Mouse (Mus musculus) spleen, postnatal 10 days (tissue): ENCODE results near the gene Dennd2c.
A peak's percentile ranks its signal among the peaks of the same experiment; 100 is the strongest.

Experiments
- DNase-seq, 2 experiments: peaks; one replicate each; pipeline ENCODE4 v3.0.0; 2021 to 2022; ENCODE audit warnings: low spot score in 2 of 2

Dennd2c gene

DNA sequence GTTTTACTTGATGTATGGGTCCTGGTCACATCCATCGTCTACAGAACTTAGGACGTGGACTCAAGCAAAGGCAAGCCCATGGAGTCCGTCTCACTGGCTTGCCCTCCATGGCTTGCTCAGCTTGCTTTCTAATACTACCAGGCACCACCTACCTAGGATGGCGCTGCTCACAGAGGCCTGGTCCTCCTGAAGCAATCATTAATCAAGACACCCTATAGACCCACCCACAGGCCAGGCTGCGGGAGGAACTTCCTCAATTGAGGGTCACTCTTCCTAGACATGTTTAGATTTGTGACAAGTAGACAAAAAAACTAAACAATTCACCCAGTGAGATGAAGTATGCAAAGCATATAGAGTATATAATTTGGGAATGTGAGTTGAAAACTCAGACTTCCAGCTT lies 9.8 kb downstream of the Dennd2c start:
- DNase-seq, result no peak

GRCm38 (mm10) chr3:103123636-103124035 lies 21.2 kb downstream of the Dennd2c start:
- no peak for DNase-seq

DNA sequence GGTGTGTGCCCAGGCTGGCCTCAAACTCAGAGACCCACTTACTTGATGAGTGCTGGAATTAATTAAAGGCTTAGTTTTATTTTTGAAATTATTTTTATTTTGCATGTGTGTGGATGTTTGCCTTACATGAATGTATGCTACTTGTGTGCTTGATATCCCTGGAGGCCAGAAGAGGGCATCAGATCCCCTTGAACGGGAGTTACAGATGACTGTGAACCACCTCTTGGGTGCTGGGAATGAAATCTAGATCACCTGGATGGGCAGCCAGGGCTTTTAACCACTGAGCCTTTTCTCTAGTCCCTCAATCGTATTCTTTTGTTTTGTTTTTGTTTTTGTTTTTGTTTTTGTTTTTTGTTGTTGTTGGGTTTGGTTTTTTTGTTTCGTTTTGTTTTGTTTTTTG lies 23.7 kb downstream of the Dennd2c start:
- no peak for DNase-seq

- no peak for DNase-seq
Measured at GRCm38 (mm10) chr3:103127177-103127576, 24.8 kb downstream of the Dennd2c start.

- DNase-seq, result no peak
Measured at GRCm38 (mm10) chr3:103127721-103128120, 25.3 kb downstream of the Dennd2c start.

DNA sequence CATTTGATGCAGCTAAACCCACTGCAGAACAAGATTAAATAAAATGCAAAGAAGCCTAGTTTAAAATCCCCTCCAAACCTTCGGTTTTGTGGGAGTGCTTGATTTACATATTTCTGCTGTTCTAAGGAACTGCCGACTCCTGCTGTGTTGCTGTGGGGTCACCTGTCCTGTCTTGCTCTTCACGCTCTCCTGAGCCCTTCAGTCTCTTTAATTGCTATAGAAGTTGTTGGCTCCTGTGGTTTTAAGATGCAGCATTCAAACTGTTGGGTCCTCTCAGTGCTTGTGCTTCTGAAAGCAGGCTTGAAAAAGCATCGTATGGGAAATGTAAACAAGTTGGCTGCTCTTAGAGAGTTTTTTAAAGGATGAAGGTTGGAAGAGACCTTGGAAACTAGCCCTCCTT lies 25.8 kb downstream of the Dennd2c start:
- DNase-seq, result peak in 1 of 2 experiments; percentile 23

DNA sequence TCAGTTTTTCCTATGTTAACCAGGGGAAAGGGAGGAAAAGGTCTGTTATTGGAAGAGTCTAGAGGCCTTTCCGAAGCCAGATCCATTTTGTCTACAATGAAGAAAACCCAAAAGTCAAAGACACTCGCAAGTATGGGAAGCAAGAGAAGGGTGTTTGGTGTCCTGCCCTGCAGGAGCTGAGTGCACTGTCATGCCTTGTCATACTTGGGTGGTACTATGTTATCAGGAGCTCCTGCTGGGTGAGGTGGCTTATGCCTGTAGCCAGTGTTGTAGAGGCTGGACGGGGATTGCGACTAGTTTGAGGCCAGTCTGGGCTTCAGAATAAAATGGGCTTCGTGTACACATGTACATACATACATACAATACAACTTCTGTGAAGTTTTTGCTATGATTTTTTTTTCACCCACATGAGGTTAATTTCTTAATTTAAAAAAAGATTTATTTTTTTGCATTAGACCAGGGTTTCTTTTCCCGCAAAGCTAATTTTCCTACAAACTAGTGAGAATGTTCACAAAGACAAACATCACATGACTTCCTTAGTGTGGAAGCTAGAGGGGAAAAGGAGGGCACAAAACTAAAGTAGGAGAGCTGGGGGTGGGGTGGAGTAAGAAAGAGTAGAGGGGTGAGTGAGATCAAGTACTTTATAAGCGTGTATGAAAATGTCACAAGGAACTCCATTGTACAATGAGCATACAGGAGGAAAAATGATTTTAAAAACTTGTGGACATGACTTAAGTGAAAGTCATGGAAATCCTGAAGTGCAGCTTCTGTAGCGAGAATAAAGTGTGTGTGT lies 27.2 kb downstream of the Dennd2c start:
- peak; percentile 54 to 81 for DNase-seq

GRCm38 (mm10) chr3:103130236-103130751 lies 27.9 kb downstream of the Dennd2c start:
- peak; percentile 51 to 58 for DNase-seq

DNA sequence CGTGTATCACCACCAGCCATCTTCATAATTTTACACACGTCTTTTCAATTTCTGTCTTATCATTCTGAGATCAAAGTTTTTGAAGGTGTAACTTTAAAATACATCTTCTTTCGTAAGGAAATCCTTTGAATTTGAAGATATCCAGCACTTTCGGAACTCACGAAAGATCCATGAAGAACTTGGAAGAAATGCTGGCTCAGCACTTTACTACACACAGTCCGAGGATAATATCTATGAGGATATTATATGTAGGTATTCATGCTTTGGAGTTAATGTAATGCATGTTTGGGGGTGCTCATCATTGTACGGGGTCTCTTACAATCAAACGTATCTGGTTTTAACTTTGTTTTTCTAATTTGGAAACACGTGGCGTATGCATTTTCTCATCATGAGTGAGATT lies 30.7 kb downstream of the Dennd2c start:
- DNase-seq, result no peak

GRCm38 (mm10) chr3:103136414-103137077 lies 34.1 kb downstream of the Dennd2c start:
- DNase-seq, result no peak

DNA sequence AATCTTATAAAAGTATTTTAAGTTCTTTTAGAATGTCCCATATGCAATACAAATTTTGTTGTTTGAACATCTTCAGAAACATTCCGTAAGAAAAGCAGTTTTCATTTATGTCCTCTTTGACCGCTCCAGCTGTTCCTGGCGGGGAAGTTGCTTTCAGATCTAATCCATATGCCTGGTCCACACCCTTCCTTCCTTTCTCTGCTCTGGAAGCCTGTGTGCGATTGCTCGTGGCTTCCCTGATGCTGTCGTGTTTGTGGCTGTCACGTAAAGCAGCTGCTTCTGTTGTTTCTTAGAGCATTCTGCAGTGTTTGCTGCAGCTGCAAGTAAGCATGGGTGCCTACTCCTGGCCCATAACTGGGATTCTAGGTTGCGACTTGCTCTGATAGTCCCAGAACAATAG lies 36.6 kb downstream of the Dennd2c start:
- DNase-seq, result no peak

DNA sequence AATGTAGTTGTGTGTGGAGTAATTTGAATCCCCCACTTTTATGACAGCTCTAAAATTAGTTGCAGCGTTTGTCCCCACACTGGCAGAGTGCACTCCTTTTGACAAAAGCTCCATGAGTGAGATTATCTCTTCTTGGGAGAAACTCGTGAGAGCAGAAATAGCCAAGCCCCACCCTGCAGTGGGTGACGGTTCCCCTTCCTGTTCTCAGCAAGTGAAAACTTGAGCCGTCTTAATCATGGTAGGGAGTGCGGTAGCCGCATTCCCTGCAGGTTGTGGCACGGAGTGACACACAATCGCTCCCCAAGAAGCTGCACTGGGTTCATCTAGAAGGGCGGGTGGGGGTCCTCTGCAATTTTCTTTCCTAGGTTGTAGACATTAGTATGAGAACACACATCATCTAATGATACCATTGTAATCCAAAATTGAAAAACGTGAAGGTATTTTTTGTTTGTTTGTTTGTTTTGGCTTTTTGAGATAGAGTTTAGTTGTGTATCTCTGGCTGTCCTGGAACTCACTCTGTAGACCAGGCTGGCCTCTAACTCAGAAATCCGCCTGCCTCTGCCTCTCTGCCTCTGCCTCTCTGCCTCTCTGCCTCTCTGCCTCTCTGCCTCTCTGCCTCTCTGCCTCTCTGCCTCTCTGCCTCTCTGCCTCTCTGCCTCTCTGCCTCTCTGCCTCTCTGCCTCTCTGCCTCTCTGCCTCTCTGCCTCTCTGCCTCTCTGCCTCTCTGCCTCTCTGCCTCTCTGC lies 37.9 kb downstream of the Dennd2c start:
- DNase-seq, result peak; percentile 31 to 39

DNA sequence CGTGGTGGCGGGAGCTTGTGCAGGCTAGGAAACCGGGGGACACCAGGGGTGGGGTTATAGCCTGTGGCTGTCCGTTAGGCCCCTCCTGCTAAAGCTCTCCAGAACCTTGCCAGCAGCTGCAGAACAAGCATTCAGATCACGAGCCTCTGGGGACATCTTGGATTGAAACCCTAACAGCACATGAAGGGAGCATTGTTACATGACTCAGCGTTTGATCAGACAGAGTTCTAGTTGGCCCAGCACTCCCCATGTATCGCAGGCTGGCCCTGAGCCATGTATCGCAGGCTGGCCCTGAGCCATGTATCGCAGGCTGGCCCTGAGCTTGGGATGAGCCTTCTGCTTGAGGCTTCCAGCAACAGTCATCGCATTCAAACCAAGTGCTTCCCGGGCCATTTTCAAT lies 38.9 kb downstream of the Dennd2c start:
- DNase-seq, result peak in 1 of 2 experiments; percentile 38

DNA sequence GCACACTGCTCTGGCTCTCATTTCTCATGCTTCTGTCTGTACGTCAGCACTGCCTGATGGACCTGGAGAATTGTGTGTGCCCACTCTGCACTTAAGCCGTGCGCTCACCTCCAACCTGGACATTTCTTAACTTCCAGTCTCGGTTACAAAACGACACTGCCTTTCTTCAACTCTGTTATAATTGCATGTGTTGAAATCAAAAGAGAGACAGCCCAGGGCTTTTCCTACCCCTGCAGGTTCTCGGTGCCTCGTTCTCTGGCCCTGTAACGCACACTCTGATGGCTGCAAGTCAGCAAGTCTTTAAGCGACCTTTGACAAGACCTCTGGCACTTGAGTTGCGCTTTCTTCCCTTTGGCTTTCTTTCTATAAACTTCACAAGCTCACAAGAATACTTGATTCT lies 40.0 kb downstream of the Dennd2c start:
- DNase-seq, result no peak

- no peak for DNase-seq
Measured at GRCm38 (mm10) chr3:103145336-103145735, 42.9 kb downstream of the Dennd2c start.

DNA sequence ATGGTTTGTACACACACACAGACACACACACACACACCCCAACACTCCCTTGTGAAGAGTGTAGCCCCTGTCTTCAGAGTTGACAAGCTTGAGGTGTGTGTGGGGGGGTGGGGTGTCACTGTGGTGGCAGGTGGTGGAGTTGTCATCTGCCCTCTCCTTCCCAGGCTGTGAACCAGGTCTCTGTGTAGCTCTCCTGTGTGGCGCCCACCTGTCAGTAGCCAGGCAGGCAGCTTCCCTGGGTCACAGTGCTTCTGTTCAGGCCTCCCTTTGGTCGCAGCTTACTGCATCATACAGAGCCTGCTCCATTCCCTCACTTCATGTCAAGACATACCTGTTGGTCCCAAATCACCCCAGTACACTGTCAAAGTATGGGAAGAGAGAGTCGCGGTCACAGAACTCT lies 43.4 kb downstream of the Dennd2c start:
- no peak for DNase-seq

DNA sequence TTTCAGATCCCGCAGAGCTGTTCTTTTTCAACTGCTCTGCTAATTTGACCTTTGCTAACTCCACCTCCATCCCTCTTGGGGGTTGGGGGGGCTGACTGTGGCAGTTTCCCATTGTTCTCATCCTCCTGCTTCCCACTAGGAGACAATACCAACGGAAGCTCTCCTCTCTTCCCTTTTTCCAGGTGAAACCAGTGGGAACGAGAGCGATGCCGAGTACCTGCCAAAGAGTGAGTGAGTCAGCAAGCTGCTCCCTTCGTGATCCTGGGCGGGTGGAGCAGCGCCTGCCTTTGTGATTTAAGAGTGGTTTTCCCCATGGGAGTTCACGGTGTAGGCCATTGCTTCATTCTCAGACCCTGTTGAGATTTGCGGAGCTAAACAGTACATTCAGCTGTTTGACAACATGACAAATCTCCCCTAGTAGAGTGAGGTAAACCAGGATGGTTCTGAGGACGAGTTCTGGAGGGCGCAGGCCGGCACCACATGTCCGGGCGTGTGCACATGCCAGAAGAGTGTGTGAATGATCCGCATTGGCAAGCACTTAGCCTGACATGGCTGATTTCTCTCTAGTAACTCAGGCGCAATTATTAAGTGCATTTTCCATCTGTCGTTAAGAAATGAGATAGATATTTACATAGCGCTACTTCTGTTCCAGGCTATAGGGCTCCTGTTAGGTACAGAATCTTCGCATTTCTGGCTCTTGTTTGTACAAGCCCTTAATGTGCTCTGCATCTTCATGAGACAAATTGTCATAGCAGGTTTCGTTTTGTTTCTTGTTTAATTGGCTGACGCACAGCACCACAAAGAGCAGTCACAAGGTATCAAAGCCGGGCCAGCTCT lies 44.1 kb downstream of the Dennd2c start:
- no peak for DNase-seq

DNA sequence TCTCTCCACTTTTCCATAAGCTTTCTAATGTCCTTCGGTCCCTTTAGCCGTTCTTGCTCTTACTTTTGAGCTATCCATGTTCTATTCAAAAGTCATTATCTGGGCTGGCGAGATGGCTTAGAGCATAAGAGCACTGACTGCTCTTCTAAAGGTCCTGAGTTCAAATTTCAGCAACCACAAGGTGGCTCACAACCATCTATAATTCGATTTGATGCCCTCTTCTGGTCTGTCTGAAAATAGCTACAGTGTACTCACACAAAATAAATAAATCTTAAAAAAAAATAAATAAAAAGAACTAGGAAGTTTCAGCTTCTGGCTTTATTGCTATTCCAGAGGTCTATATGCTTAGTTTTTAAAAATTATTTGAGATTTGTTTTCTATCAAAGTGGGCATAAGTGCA lies 45.4 kb downstream of the Dennd2c start:
- DNase-seq, result no peak

DNA sequence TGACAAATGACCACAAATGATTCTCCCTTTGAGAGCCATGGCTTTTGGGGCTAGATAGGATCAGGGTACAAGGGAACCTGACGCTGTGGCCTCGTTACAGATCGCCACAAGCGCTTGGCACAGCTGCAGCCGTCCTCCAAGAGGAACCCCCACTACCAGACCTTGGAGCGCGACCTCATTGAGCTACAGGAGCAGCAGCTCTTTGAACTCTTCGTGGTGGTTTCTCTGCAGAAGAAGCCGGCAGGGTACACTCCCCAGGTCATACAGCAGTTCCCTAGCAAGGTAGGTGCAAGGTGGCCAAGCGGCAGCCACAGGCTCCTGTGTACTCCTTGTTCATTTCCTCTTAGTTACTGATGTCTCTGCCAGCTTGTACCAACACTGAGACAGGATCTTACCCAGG lies 46.5 kb downstream of the Dennd2c start:
- DNase-seq, result no peak

DNA sequence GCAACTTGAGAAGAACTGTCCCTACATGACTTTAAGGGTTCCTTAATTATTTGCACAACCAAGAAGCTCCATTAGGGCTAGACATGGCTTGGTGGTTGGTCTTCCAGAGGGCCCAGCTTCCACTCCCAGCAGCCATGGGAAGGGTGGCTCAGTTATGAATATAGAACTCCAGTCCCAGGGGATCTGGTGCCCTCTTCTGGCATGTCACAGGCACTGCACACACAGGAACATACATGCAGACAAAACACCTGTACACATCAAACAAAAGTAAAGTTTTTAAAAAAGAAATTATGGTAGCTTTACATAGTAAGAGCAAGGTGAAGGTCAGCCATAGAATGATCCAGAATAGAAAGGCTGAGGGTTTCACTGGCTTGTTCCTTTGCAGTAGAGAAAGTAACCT lies 51.4 kb downstream of the Dennd2c start:
- peak in 1 of 2 experiments; percentile 51 for DNase-seq

GRCm38 (mm10) chr3:103159232-103159900 lies 57.0 kb downstream of the Dennd2c start:
- peak in 1 of 2 experiments; percentile 47 for DNase-seq
